Mouse (Mus musculus) liver, embryonic 16.5 days (tissue): ENCODE results near the gene Cnot4. TPM values are rescaled to one million over a fixed set of nuclear protein-coding genes. Genes with fewer than 3 reads are reported as not detected.

Source experiments
- ATAC-seq: fragments of 200-750 bp; cut with Nextera tagmentation; 2 replicates; pipeline ENCODE4 v1.8.0; 2017; ENCODE audit warnings: low read depth, mild to moderate bottlenecking, moderate number of reproducible peaks, moderate library complexity
- H3K27ac ChIP-seq: fragments of 300-500 bp; sonication (generic); 2 replicates; pipeline ENCODE4 v1.5.1; 2014; ENCODE audit warnings: mild to moderate bottlenecking, low read length
- H3K27me3 ChIP-seq: fragments of 300-500 bp; sonication (generic); 2 replicates; pipeline ENCODE4 v1.6.1; 2014; ENCODE audit warnings: low read depth, low read length, mixed read lengths; ENCODE audit not compliant: control insufficient read depth, insufficient read depth
- H3K36me3 ChIP-seq: fragments of 300-500 bp; sonication (generic); 2 replicates; pipeline ENCODE4 v1.6.1; 2014; ENCODE audit warnings: mild to moderate bottlenecking; ENCODE audit not compliant: control insufficient read depth, insufficient read depth
- H3K4me1 ChIP-seq: fragments of 300-500 bp; sonication (generic); 2 replicates; pipeline ENCODE4 v1.6.1; 2014; ENCODE audit warnings: low read depth, low read length, mixed read lengths; ENCODE audit not compliant: control insufficient read depth
- H3K4me2 ChIP-seq: fragments of 300-500 bp; sonication (generic); 2 replicates; pipeline ENCODE4 v1.6.1; 2014; ENCODE audit warnings: low read depth, low read length, mixed read lengths
- H3K4me3 ChIP-seq: fragments of 300-500 bp; sonication (generic); 2 replicates; pipeline ENCODE4 v1.5.1; 2014; ENCODE audit warnings: low read depth, mild to moderate bottlenecking, low read length
- H3K9ac ChIP-seq: fragments of 300-500 bp; sonication (generic); 2 replicates; pipeline ENCODE4 v1.6.1; 2014; ENCODE audit warnings: low read depth, low read length
- H3K9me3 ChIP-seq: fragments of 300-500 bp; sonication (generic); replicated peaks from 2 replicates; pipeline ENCODE4 v1.6.1; 2016; ENCODE audit warnings: low read length; ENCODE audit not compliant: control insufficient read depth
- WGBS: fragments of 180-500 bp; shearing (Covaris S2); extraction: QIAGEN DNeasy Blood & Tissue Kit; methylation state at CpG from one replicate; pipeline ENCODE4 v1.1.7; 2014; ENCODE audit not compliant: insufficient replicate concordance; 5-methylcytosine and 5-hydroxymethylcytosine counted together
- polyA plus RNA-seq: library from polyadenylated mRNA; unstranded; fragments of >200 nt; fragmentation: Nextera tagmentation; extraction: Ambion mirVana; gene quantifications from 2 replicates; pipeline ENCODE4 v1.2.1, GENCODE M21; 2015

Cnot4 gene
- polyA plus RNA-seq, 1 experiment from 2014 or later = 12.5 TPM

- 92% methylated on average over 2 of the region's 2 CpGs for WGBS
- H3K4me1 ChIP-seq = no peaks in the 10 kb centered on the region; the same call in 1 of the 2 replicates
- no peaks in the 10 kb centered on the region for H3K27me3 ChIP-seq
- ATAC-seq = no peak
- no peak overlapping the region for H3K9ac ChIP-seq
- H3K4me3 ChIP-seq = no peak overlapping the region
- H3K9me3 ChIP-seq = no peaks in the 10 kb centered on the region
- H3K36me3 ChIP-seq = no peaks in the 10 kb centered on the region
- no peak overlapping the region for H3K27ac ChIP-seq
- no peak overlapping the region for H3K4me2 ChIP-seq
Measured at GRCm38 (mm10) chr6:35028023-35028422, 105.5 kb downstream of the Cnot4 start.

- no peaks in the 10 kb centered on the region for H3K36me3 ChIP-seq
- H3K4me2 ChIP-seq = no peak overlapping the region
- H3K4me1 ChIP-seq = no peaks in the 10 kb centered on the region
- H3K27ac ChIP-seq = no peak overlapping the region
- no peaks in the 10 kb centered on the region for H3K9me3 ChIP-seq
- no peak overlapping the region for H3K4me3 ChIP-seq
- H3K27me3 ChIP-seq = no peaks in the 10 kb centered on the region
- ATAC-seq = no peak
- no peak overlapping the region for H3K9ac ChIP-seq
- 76% methylated on average over 6 of the region's 6 CpGs for WGBS
Measured at GRCm38 (mm10) chr6:35027257-35027656, 106.3 kb downstream of the Cnot4 start.

GRCm38 (mm10) chr6:35016624-35017023 lies 116.9 kb downstream of the Cnot4 start:
- Histone ChIP-seq H3K9ac (no peak overlapping the region), H3K36me3 (no peaks in the 10 kb centered on the region), H3K4me2 (no peak overlapping the region), H3K4me1 (no peaks in the 10 kb centered on the region), H3K27ac (no peak overlapping the region), H3K4me3 (no peak overlapping the region), H3K9me3 (no peaks in the 10 kb centered on the region), H3K27me3 (no peaks in the 10 kb centered on the region)
- no peak for ATAC-seq
- WGBS = 69% methylated on average over 5 of the region's 5 CpGs

GRCm38 (mm10) chr6:35011953-35012352 lies 121.6 kb downstream of the Cnot4 start:
- no peak overlapping the region for H3K9ac ChIP-seq

GRCm38 (mm10) chr6:35010705-35011104 lies 122.8 kb downstream of the Cnot4 start:
- H3K36me3 ChIP-seq = no peaks in the 10 kb centered on the region
- no peaks in the 10 kb centered on the region for H3K9me3 ChIP-seq
- no peaks in the 10 kb centered on the region for H3K27me3 ChIP-seq
- no peak overlapping the region for H3K27ac ChIP-seq
- no peak overlapping the region for H3K9ac ChIP-seq
- no peak overlapping the region for H3K4me2 ChIP-seq
- H3K4me3 ChIP-seq = no peak overlapping the region
- 92% methylated on average over 5 of the region's 5 CpGs for WGBS
- no peaks in the 10 kb centered on the region for H3K4me1 ChIP-seq
- ATAC-seq = no peak

More at GRCm38 (mm10) chr6:35011953-35012352, 121.6 kb downstream of the Cnot4 start:
- H3K27ac ChIP-seq = no peak overlapping the region
- H3K4me3 ChIP-seq = no peak overlapping the region
- H3K27me3 ChIP-seq = no peaks in the 10 kb centered on the region
- 83% methylated on average over 1 of the region's 1 CpGs for WGBS
- no peak overlapping the region for H3K4me2 ChIP-seq
- no peaks in the 10 kb centered on the region for H3K4me1 ChIP-seq
- no peaks in the 10 kb centered on the region for H3K9me3 ChIP-seq
- H3K36me3 ChIP-seq = no peaks in the 10 kb centered on the region
- ATAC-seq = no peak

- Histone ChIP-seq H3K27ac (no peak overlapping the region), H3K4me1 (no peaks in the 10 kb centered on the region), H3K4me3 (no peak overlapping the region), H3K27me3 (no peaks in the 10 kb centered on the region), H3K9me3 (no peaks in the 10 kb centered on the region), H3K4me2 (no peak overlapping the region), H3K36me3 (no peaks in the 10 kb centered on the region), H3K9ac (no peak overlapping the region)
- no peak for ATAC-seq
- whole genome bisulfite sequencing = 71% methylated on average over 18 of the region's 18 CpGs
Measured at GRCm38 (mm10) chr6:35002261-35002669, 131.3 kb downstream of the Cnot4 start.

- Histone ChIP-seq H3K27me3 (no peaks in the 10 kb centered on the region), H3K27ac (no peak overlapping the region), H3K9me3 (no peaks in the 10 kb centered on the region), H3K4me2 (no peak overlapping the region), H3K36me3 (no peaks in the 10 kb centered on the region), H3K4me3 (no peak overlapping the region), H3K9ac (no peak overlapping the region), H3K4me1 (peaks cover 5% of the 10 kb centered on the region)
- no peak for ATAC-seq
- WGBS = 30% methylated on average over 4 of the region's 4 CpGs
Measured at GRCm38 (mm10) chr6:34999101-34999500, 134.4 kb downstream of the Cnot4 start.

GRCm38 (mm10) chr6:34996496-34996895 lies 137.0 kb downstream of the Cnot4 start:
- H3K36me3 ChIP-seq = no peaks in the 10 kb centered on the region
- peaks cover 5% of the 10 kb centered on the region for H3K4me1 ChIP-seq
- no peak overlapping the region for H3K4me3 ChIP-seq
- no peak overlapping the region for H3K4me2 ChIP-seq
- ATAC-seq = no peak
- no peak overlapping the region for H3K9ac ChIP-seq
- H3K27me3 ChIP-seq = no peaks in the 10 kb centered on the region
- 61% methylated on average over 4 of the region's 4 CpGs for WGBS
- no peak overlapping the region for H3K27ac ChIP-seq
- no peaks in the 10 kb centered on the region for H3K9me3 ChIP-seq

- Histone ChIP-seq H3K27ac (no peak overlapping the region), H3K9ac (no peak overlapping the region), H3K9me3 (no peaks in the 10 kb centered on the region), H3K4me1 (peaks cover 5% of the 10 kb centered on the region), H3K36me3 (no peaks in the 10 kb centered on the region), H3K4me3 (peak overlapping the region; percentile 25; the same call in 1 of the 2 replicates), H3K27me3 (no peaks in the 10 kb centered on the region), H3K4me2 (peak overlapping the region; percentile 60)
- ATAC-seq = peak; percentile 63
- 5% methylated on average over 13 of the region's 13 CpGs for WGBS
Measured at GRCm38 (mm10) chr6:34995265-34995681, 138.3 kb downstream of the Cnot4 start.
